Mouse (Mus musculus): Measurements from ENCODE around the gene Tppp2. TPM values are rescaled to one million over a fixed set of nuclear protein-coding genes. Genes with fewer than 3 reads are reported as not detected.
"Not testable (repeated sequence)": the region's sequence is repeated elsewhere in the genome, so short reads cannot be mapped to it uniquely, and the experiment has no call there.

Tppp2 gene
- total RNA-seq, 2 experiments from 2014 or later = not detected

DNA sequence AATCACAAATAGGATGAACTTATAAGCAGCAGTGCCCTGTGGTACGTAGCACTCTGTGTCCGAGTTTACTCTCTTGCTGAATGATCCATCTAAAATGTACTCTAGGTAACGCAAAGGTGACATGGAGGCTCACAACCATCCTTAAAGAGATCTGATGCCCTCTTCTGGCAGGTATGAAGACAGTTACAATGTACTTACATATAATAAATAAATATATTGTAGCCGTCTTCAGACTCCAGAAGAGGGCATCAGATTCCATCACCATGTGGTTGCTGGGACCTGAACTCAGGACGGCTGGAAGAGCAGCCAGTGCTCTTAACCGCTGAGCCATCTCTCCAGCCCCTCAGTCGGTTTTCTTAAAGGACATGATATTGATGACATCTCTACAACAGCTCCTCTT lies 13.5 kb upstream of the Tppp2 start:
- intact Hi-C loops (cut with DNase I) = loop anchor here (5.0 to 10.0 kb wide), 3 partner anchors 103 to 290 kb away; partner anchors contain the start of genes Supt16 and Zfp219
- no peak for DNase-seq (ENCODE audit: low spot score in 2 of 2)

DNA sequence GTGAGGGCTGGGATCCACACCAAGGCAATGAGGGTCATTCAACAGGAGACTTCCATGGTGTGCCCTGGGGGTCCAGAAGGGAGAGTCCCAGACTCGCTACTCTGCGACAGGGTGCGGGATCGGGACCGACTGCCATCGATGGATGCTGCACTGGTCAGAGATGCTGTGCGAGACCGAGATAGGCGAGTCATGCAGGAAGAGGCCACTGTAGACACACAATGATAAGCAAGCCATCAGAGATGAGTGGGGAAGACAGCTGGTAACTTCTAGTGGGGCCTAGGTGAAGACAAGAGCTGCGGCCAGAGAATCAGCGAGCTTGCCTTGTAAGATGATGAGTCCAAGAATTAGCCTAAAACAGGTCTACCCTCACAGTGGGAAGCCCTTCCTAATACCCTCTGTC lies 12.1 kb upstream of the Tppp2 start:
- intact Hi-C loops (cut with DNase I) = loop anchor here (10.0 kb wide), 1 partner anchor 289 kb away; the partner anchor contains the start of gene Supt16
- DNase-seq (ENCODE audit: low spot score in 2 of 2) = no peak

DNA sequence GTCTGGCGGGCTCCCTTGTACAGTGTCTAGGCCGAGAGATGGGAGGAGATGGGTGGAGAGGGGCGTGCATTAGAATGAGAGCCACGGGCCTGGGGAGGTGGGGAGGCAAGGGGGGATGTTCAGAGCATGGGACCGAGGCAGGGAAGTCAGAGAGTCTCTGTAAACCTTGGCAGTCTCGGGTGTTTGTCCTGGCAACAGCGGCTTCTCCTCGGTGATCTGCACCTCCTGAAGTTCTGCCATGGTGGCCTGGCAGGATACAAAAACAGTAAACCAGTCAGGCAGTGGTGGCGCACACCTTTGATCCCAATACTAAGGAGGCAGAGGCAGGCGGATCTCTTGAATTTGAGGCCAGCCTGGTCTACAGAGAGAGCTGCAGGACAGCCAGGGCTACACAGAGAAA lies 6.9 kb upstream of the Tppp2 start:
- intact Hi-C loops (cut with DNase I) = loop anchor here (5.0 kb wide), 1 partner anchor 101 kb away; no protein-coding TSS in a partner anchor
- DNase-seq (ENCODE audit: low spot score in 2 of 2) = no peak

- no peak for DNase-seq (ENCODE audit: low spot score in 2 of 2)
- intact Hi-C loops (cut with DNase I) = loop anchor here (5.0 kb wide), 1 partner anchor 100 kb away; no protein-coding TSS in a partner anchor
Observed at GRCm38 (mm10) chr14:51912391-51913061, 5.7 kb upstream of the Tppp2 start.

DNA sequence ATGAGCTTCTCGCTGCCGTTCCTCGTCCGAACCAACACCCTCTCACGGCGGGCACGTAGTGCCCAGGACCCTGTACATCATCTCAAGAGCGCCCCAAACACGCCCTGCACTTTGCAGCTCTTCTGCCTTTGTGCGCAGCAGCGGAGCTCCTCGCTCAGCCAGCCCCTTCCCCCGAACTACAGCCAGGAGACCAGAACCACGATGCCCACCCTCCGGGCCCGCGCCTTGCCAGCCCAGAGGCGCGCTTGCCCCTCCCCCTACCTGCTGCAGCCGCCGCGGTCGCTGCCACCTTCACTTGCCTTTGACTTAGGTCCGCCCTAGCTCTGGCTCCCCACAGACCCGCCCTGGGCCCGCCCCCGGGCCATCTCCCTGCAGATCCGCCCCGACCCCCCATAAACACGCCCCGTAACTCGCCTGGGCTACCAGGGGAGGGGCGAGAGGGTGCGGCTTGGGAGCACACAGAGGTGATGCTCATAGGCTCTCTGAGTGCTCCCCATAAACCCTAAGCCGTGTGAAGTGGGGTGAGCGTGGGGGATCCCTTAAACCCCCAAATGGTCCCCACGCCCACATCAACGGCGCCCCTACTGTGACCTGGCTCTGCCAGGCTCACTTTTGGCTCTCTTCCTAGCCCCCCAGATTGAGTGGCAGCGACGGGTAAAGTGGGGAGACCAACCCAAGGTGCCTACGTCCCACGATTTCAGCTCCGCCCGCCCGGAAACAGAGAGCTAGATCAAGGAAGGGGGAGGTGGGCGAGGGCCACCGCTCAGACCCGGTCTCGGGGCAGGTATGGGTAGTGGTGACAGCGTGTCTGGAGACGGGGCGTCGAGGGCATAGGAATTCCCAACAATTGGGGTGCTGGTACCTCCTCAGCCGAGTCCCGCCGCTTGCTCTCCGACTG lies 4.9 kb upstream of the Tppp2 start:
- peak; percentile 58 to 63 for DNase-seq (ENCODE audit: low spot score in 2 of 2)
- intact Hi-C loops (cut with DNase I) = loop anchor here (5.0 kb wide), 1 partner anchor 99 kb away; no protein-coding TSS in a partner anchor

- DNase-seq (ENCODE audit: low spot score in 2 of 2) = peak; percentile 60 to 67
- intact Hi-C loops (cut with DNase I) = loop anchor here (5.0 kb wide), 1 partner anchor 98 kb away; no protein-coding TSS in a partner anchor
Observed at GRCm38 (mm10) chr14:51913960-51914762, 4.1 kb upstream of the Tppp2 start, which contains the start of gene Ndrg2. TSS of gene Ndrg2 (minus strand) at chr14:51914158.

- intact Hi-C loops (cut with DNase I) = no loop called here
- DNase-seq (ENCODE audit: low spot score in 2 of 2) = no peak
Observed at GRCm38 (mm10) chr14:51915030-51915429, 3.2 kb upstream of the Tppp2 start.

DNA sequence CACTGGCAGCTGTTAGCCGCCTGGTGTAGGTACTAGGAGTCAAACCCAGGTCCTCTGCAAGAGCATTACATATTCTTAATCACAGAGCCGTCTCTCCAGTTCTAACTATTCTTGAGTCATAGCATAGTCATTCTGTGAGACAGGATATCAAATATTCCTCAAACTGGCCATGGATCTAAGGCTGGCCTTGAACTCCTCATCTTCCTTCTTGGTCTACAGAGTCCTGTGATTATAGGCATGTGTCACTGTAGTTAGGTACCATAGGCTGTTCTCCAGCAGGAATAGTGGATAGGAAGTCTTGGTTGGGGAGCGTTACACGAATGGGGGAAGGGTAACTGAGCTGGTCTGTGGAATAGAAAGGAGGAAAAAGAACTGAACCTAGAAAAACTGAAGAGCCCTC lies 1.7 kb upstream of the Tppp2 start:
- intact Hi-C loops (cut with DNase I) = no loop called here
- no peak for DNase-seq (ENCODE audit: low spot score in 2 of 2)

DNA sequence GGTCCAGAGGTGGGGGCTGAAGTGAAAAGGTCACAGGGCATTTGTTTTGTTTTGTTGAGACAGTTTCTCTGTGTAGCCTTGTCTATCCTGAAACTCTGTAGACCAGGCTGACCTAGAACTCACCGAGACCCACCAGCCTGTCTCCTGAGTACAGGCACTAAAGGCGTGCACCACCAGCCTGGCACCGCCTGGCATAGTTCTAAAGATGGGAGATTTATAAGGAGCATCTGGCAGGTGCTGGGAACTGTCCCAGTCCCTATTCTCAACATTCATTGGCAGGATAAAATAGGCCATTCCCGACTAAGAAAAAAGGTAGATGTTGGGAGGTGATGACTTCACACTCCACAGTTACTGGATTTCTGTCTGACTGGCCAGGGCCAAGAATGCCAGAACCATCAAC lies 741 bp downstream of the Tppp2 start:
- DNase-seq (ENCODE audit: low spot score in 2 of 2) = no peak
- intact Hi-C loops (cut with DNase I) = no loop called here

DNA sequence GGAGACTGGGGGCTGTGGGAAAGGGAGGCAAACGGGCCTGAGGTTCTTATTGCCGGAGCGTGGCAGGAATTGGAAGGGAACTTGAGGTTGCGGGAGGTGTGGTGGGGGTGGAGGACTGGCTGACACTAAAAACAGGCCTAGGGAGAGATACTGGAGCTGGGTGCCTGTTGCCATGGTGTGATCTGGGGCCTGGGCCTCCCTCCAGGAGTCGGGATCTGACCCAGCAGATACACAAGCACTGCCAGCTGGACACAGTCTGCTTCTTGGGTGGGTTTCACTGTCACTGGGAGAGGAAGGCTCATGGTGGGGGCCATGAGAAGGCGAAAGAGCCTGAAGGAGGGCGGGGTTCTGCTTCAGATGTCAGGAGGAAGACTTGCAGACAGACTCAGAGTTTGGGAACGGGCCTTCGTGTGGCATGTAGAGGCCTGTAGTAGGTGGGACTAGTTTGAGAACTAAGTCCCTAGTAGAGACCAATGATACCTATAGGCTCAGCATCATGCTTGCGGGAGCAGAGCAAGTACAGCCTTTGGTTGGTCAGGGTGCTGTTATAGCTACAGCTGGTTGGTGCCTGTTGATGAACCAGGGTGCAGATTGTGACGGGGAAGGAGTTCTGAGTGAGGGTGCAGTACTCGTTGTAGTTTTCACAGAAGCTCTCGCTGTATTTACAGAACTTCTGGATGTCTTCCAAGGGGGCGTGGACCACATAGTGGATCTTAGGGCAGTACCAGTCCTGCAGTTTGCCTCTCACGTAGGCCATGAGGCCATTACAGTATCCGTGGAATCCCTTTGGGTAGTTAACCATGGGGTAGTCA lies 3.7 kb downstream of the Tppp2 start:
- DNase-seq (ENCODE audit: low spot score in 2 of 2) = peak; percentile 44 to 54
- intact Hi-C loops (cut with DNase I) = no loop called here

DNA sequence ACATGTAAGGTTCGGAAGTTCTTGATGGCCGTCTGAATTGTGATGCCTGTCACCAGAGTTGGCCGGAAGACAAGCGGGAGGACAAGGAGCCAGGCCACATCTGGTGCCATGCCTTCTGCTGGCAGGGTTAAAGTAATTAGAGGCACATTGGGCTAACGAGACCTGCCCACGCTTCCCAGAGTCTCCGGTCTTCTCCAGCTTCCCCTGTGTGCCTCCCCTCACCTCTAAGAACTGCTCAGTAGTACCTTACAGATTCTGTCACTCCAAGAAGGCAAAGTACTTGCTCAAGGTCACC lies 4.3 kb downstream of the Tppp2 start, which contains the start of gene Rnase13:
Gene Rnase13, minus strand, starts transcription at position 203 of the 295 bp plus-strand sequence.
- intact Hi-C loops (cut with DNase I) = no loop called here
- no peak for DNase-seq (ENCODE audit: low spot score in 2 of 2)

DNA sequence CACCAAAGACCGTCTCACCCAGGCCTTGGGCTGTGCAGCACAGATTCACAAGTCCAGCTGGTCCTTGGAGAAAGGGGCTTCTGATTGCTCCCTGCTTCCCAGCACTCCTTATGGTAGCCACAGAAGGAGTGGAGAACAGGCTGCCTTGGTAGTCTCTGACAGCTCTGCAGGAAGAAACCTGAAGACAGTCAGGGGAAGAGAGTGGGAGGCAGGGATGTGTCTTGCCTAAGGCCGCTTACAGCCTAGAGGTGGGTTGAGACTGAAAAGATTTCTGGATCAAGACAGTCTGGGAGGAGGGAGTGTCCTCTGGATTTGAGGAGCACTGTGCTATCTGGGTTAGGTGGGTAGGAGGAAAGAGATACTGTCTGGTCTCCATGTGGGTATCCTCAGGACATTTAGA lies 4.7 kb downstream of the Tppp2 start:
- intact Hi-C loops (cut with DNase I) = no loop called here
- DNase-seq (ENCODE audit: low spot score in 2 of 2) = no peak

GRCm38 (mm10) chr14:51923492-51923891 lies 5.3 kb downstream of the Tppp2 start:
- intact Hi-C loops (cut with DNase I) = no loop called here
- no peak for DNase-seq (ENCODE audit: low spot score in 2 of 2)

- DNase-seq (ENCODE audit: low spot score in 2 of 2); intact Hi-C loops (cut with DNase I): not testable (repeated sequence)
Observed at GRCm38 (mm10) chr14:51926930-51927329, 8.7 kb downstream of the Tppp2 start.

GRCm38 (mm10) chr14:51929309-51929943 lies 11.2 kb downstream of the Tppp2 start:
- DNase-seq (ENCODE audit: low spot score in 2 of 2) = peak; percentile 66 to 75
- intact Hi-C loops (cut with DNase I) = no loop called here

GRCm38 (mm10) chr14:51929968-51930367 lies 11.7 kb downstream of the Tppp2 start:
- intact Hi-C loops (cut with DNase I) = loop anchor here (2.0 to 5.0 kb wide), 3 partner anchors 27 to 92 kb away; partner anchors contain the start of gene Zfp219
- DNase-seq (ENCODE audit: low spot score in 2 of 2) = no peak

DNA sequence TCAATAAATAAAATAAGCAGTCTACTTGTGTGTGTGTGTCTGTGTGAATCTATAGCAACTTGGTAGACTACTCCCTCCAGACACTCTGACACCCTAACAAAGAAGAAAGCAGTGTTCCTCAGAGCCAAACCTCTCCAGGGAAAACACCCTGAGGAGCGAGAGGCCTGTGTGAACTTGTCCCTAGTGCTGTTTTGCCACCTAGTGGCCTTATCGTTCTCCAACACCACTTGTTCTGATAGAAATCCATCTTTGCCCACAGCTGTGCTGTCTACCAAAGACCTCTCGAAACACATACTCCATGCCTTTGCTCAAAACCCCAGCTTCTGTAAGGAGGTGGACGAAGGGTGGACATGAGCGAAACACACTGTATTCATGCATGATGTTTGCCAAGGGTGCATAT lies 12.6 kb downstream of the Tppp2 start:
- peak; percentile 45 to 55 for DNase-seq (ENCODE audit: low spot score in 2 of 2)
- intact Hi-C loops (cut with DNase I) = loop anchor here (2.0 to 5.0 kb wide), 3 partner anchors 28 to 91 kb away; partner anchors contain the start of gene Zfp219
